Mouse (Mus musculus): ENCODE measurements around the gene Rpa1. TPM values are rescaled to one million over a fixed set of nuclear protein-coding genes. Genes with fewer than 3 reads are reported as not detected.
A peak's percentile ranks its signal among the peaks of the same experiment; 100 is the strongest.
"Not testable (repeated sequence)": the region's sequence is repeated elsewhere in the genome, so short reads cannot be mapped to it uniquely, and the experiment has no call there.

Gene Rpa1
- polyA plus RNA-seq, 1 experiment from 2014 or later, result 191 TPM

DNA sequence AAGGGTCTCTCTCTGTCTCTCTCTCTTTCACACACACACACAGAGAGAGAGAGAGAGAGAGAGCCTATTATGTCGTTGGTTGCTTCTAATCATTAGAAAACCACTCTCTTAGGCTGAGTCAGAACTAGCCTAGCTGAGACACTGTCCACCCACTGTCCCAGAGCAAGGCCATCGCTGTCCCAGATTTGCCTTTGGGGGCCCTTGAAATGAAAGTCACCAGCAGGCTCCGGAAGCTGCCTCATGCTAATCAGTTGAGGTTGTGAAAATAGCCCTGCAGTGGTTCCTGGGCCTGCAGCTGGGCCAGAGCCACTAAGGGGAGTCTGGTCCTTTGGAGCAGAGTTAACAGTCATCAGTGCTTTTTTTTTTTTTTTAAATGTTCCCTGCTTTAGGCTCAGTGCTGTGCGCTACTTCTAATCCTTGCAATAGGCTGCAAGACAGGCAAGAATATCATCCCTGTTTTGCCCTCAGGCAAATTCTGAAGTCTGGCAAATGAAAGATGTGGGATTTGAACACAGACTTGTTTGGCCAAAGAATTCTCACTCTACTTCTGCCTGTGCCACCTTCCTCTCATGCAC, 62.1 kb downstream of the Rpa1 start:
- peaks cover 12% of the 10 kb centered on the region for H3K4me1 ChIP-seq (replicated peaks; ENCODE audit: control insufficient read depth, insufficient read depth, low read length)
- ATAC-seq (ENCODE audit: low read depth), result no peak
- no peak overlapping the region for H3K9ac ChIP-seq (ENCODE audit: low read length)
- 44% methylated on average over 4 of the region's 4 CpGs for WGBS
- H3K9me3 ChIP-seq (ENCODE audit: control insufficient read depth, low read length), result no peaks in the 10 kb centered on the region
- no peak overlapping the region for H3K27ac ChIP-seq (ENCODE audit: low read length)
- H3K36me3 ChIP-seq (ENCODE audit: control insufficient read depth, insufficient read depth, low read length), result no peaks in the 10 kb centered on the region
- no peak overlapping the region for H3K4me3 ChIP-seq (ENCODE audit: low read length)
- H3K27me3 ChIP-seq (ENCODE audit: control insufficient read depth, insufficient read depth, low read depth, low read length), result peaks cover 26% of the 10 kb centered on the region
- no peak overlapping the region for H3K4me2 ChIP-seq (ENCODE audit: low read depth, low read length)

- H3K4me2 ChIP-seq (ENCODE audit: low read depth, low read length); H3K27ac ChIP-seq (ENCODE audit: low read length); H3K36me3 ChIP-seq (ENCODE audit: control insufficient read depth, insufficient read depth, low read length); H3K4me3 ChIP-seq (ENCODE audit: low read length); ATAC-seq (ENCODE audit: low read depth); H3K9ac ChIP-seq (ENCODE audit: low read length); H3K9me3 ChIP-seq (ENCODE audit: control insufficient read depth, low read length): not testable (repeated sequence)
- Histone ChIP-seq H3K27me3 (ENCODE audit: control insufficient read depth, insufficient read depth, low read depth, low read length) (peaks cover 31% of the 10 kb centered on the region), H3K4me1 (replicated peaks; ENCODE audit: control insufficient read depth, insufficient read depth, low read length) (peaks cover 15% of the 10 kb centered on the region)
- WGBS, result 60% methylated on average over 3 of the region's 3 CpGs
Measured at GRCm38 (mm10) chr11:75283784-75284183, 64.3 kb downstream of the Rpa1 start.

DNA sequence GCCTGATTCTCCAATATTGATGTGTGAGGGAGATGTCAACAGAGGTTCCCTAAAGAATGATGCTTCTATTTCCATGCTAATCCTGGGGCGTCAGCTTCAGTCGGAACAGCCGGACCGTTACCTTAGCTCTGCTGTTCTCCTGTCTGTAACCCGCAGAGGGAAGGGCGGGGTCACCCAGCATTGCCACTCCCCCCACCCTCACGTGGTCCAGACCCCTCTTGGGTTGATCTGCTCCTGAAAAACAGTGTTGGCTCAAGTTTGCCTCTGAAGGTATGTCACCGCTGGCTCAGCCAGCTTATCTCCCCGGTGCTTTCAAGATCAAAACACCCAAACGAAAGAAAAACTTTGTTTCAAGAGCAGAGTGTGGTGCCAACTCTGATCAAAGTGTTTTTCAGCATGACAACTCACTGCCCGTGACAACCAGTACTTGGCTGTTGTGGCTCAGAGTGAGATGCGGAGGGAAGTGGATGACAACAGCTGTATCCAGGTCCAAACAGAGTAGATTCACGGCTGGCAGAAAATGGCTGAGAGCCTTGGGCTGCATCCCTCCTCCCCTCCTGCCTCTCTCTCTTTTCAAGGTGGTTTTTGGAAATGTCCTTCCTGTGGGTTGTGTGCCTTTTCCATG, 65.5 kb downstream of the Rpa1 start:
- 7% methylated on average over 13 of the region's 13 CpGs for WGBS
- no peaks in the 10 kb centered on the region for H3K9me3 ChIP-seq (ENCODE audit: control insufficient read depth, low read length)
- H3K27ac ChIP-seq (ENCODE audit: low read length), result no peak overlapping the region
- no peaks in the 10 kb centered on the region for H3K36me3 ChIP-seq (ENCODE audit: control insufficient read depth, insufficient read depth, low read length)
- peaks cover 15% of the 10 kb centered on the region for H3K4me1 ChIP-seq (replicated peaks; ENCODE audit: control insufficient read depth, insufficient read depth, low read length)
- peaks cover 31% of the 10 kb centered on the region for H3K27me3 ChIP-seq (ENCODE audit: control insufficient read depth, insufficient read depth, low read depth, low read length)
- ATAC-seq (ENCODE audit: low read depth), result 0 out of 2 replicates have a peak, but pooled peaks have one; percentile 41
- H3K4me2 ChIP-seq (ENCODE audit: low read depth, low read length), result peak overlapping the region; percentile 29
- 0 out of 2 replicates have a peak overlapping the region, but pooled peaks have one; percentile 26 for H3K9ac ChIP-seq (ENCODE audit: low read length)
- peak overlapping the region; percentile 16 for H3K4me3 ChIP-seq (ENCODE audit: low read length)

- Histone ChIP-seq H3K36me3 (ENCODE audit: control insufficient read depth, insufficient read depth, low read length) (no peaks in the 10 kb centered on the region), H3K9ac (ENCODE audit: low read length) (no peak overlapping the region), H3K27me3 (ENCODE audit: control insufficient read depth, insufficient read depth, low read depth, low read length) (peaks cover 31% of the 10 kb centered on the region), H3K27ac (ENCODE audit: low read length) (no peak overlapping the region), H3K4me3 (ENCODE audit: low read length) (peak overlapping the region; percentile 16), H3K4me1 (replicated peaks; ENCODE audit: control insufficient read depth, insufficient read depth, low read length) (peaks cover 15% of the 10 kb centered on the region), H3K9me3 (ENCODE audit: control insufficient read depth, low read length) (no peaks in the 10 kb centered on the region), H3K4me2 (ENCODE audit: low read depth, low read length) (peak overlapping the region; percentile 29)
- 9% methylated on average over 29 of the region's 29 CpGs for WGBS
- no peak for ATAC-seq (ENCODE audit: low read depth)
Measured at GRCm38 (mm10) chr11:75281380-75282256, 66.5 kb downstream of the Rpa1 start.

- Histone ChIP-seq H3K9ac (ENCODE audit: low read length) (no peak overlapping the region), H3K4me2 (ENCODE audit: low read depth, low read length) (no peak overlapping the region), H3K27ac (ENCODE audit: low read length) (no peak overlapping the region), H3K27me3 (ENCODE audit: control insufficient read depth, insufficient read depth, low read depth, low read length) (peaks cover 31% of the 10 kb centered on the region), H3K4me1 (replicated peaks; ENCODE audit: control insufficient read depth, insufficient read depth, low read length) (peaks cover 15% of the 10 kb centered on the region), H3K4me3 (ENCODE audit: low read length) (no peak overlapping the region), H3K36me3 (ENCODE audit: control insufficient read depth, insufficient read depth, low read length) (no peaks in the 10 kb centered on the region), H3K9me3 (ENCODE audit: control insufficient read depth, low read length) (no peaks in the 10 kb centered on the region)
- 61% methylated on average over 5 of the region's 5 CpGs for WGBS
- ATAC-seq (ENCODE audit: low read depth), result no peak
Measured at GRCm38 (mm10) chr11:75280435-75281001, 67.6 kb downstream of the Rpa1 start.

GRCm38 (mm10) chr11:75280066-75280410, 68.1 kb downstream of the Rpa1 start:
- Histone ChIP-seq H3K36me3 (ENCODE audit: control insufficient read depth, insufficient read depth, low read length) (no peaks in the 10 kb centered on the region), H3K27me3 (ENCODE audit: control insufficient read depth, insufficient read depth, low read depth, low read length) (peaks cover 31% of the 10 kb centered on the region), H3K9ac (ENCODE audit: low read length) (no peak overlapping the region), H3K9me3 (ENCODE audit: control insufficient read depth, low read length) (no peaks in the 10 kb centered on the region), H3K4me2 (ENCODE audit: low read depth, low read length) (no peak overlapping the region), H3K27ac (ENCODE audit: low read length) (no peak overlapping the region), H3K4me1 (replicated peaks; ENCODE audit: control insufficient read depth, insufficient read depth, low read length) (peaks cover 15% of the 10 kb centered on the region), H3K4me3 (ENCODE audit: low read length) (no peak overlapping the region)
- ATAC-seq (ENCODE audit: low read depth), result no peak
- 63% methylated on average over 5 of the region's 5 CpGs for WGBS

DNA sequence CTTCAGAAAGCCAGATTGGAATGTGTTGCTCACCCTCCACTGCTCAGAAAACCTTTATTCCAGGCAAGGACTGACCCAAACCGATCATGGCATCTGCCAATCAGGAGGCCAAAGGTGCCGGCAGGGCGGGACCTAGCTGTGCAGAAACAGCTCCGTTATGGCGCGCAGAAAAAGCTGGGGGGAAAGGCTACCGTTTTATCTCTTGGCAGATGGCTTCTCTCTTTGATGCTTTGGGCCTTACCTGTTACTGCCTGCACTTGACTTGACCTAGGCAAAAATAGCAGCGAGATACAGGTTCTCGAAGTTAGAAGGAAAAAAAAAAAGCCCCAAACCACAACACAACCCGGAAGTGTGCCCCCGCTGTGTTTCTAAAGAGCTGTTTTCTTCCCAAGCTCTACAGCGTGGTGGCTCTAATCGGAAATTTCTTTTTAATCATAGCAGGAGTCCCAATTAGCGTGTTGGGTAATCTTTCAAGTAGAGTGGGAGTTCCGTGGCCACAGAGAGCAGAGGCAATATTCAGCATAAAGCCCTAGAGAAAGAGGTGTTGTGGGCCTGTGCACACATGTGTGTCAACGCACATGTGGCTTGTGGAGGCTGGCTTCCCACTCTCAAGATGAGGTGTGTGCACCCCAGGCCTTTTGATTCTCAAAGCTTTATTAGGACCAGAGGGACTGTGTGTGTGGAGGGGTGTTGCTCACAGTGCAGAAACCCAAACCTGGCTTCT, 68.6 kb downstream of the Rpa1 start:
- Histone ChIP-seq H3K9ac (ENCODE audit: low read length) (peak overlapping the region; percentile 50), H3K27me3 (ENCODE audit: control insufficient read depth, insufficient read depth, low read depth, low read length) (peaks cover 31% of the 10 kb centered on the region), H3K27ac (ENCODE audit: low read length) (no peak overlapping the region), H3K36me3 (ENCODE audit: control insufficient read depth, insufficient read depth, low read length) (no peaks in the 10 kb centered on the region), H3K4me3 (ENCODE audit: low read length) (peak overlapping the region; percentile 32), H3K9me3 (ENCODE audit: control insufficient read depth, low read length) (no peaks in the 10 kb centered on the region), H3K4me2 (ENCODE audit: low read depth, low read length) (peak overlapping the region; percentile 54), H3K4me1 (replicated peaks; ENCODE audit: control insufficient read depth, insufficient read depth, low read length) (peaks cover 15% of the 10 kb centered on the region)
- no peak for ATAC-seq (ENCODE audit: low read depth)
- WGBS, result 14% methylated on average over 16 of the region's 16 CpGs

DNA sequence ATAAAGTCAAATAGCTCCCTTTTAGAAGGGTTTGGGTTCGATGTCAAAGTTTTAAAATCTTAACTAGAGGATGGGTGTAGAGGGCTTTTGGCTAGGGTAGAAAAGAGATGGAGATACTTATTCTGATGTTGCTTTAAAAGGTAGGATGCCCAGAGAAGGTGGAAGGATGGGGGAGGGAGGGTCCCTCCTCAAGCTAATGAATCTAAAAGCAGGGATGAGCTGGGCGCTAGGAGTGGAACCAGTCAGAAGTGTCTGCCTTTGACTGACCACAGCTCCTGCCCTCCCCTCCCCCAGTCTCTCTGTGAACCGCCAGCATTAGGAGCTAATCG, 69.1 kb downstream of the Rpa1 start:
- H3K27me3 ChIP-seq (ENCODE audit: control insufficient read depth, insufficient read depth, low read depth, low read length), result peaks cover 31% of the 10 kb centered on the region
- H3K27ac ChIP-seq (ENCODE audit: low read length), result no peak overlapping the region
- 11% methylated on average over 4 of the region's 4 CpGs for WGBS
- H3K4me1 ChIP-seq (replicated peaks; ENCODE audit: control insufficient read depth, insufficient read depth, low read length), result peaks cover 15% of the 10 kb centered on the region
- no peaks in the 10 kb centered on the region for H3K36me3 ChIP-seq (ENCODE audit: control insufficient read depth, insufficient read depth, low read length)
- H3K4me2 ChIP-seq (ENCODE audit: low read depth, low read length), result peak overlapping the region; percentile 54
- no peak for ATAC-seq (ENCODE audit: low read depth)
- no peaks in the 10 kb centered on the region for H3K9me3 ChIP-seq (ENCODE audit: control insufficient read depth, low read length)
- peak overlapping the region; percentile 32 for H3K4me3 ChIP-seq (ENCODE audit: low read length)
- H3K9ac ChIP-seq (ENCODE audit: low read length), result peak overlapping the region; percentile 50

Data from lung, embryonic 16.5 days (tissue).